In the genomic region with DNA sequence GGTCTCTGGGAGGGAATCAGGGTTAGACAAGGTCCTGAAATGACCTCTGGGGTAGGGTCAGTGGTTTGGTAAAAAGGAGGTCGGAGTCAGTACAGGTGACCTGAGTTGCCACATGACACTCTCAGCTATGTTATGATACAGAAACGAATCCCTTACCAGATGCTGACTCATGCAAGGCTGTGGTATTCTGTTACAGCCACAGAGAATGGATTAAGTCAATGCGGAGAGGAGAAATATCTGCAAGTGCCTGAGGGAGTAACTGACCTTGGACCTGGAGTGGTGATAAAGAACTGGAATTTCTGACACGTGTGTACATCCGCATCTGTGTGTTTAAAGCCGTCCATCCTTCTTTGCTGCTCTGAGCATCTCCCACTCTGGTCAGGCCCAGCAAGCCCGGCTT, we compare ENCODE assay signal across 22 mouse cellular contexts. TPM values are rescaled to one million over a fixed set of nuclear protein-coding genes. Genes with fewer than 3 reads are reported as not detected.
A peak's percentile ranks its signal among the peaks of the same experiment; 100 is the strongest.
DNase-seq lines count a peak whose midpoint lies in the region; ATAC-seq lines count a peak whose summit lies in the region.
"Had no signal": no experiment of that assay in that cellular context is flagged by ENCODE, and none has a peak within 500 bp of the region (broad histone marks: within the 10 kb centered on the region; RNA-seq: fewer than 3 reads in every experiment).

No protein-coding gene starts in this region.

- no peaks in the 10 kb centered on the region for H3K27me3 ChIP-seq in forebrain, embryonic 11.5 days (ENCODE audit: control insufficient read depth, insufficient read depth, low read length)
- no peaks in the 10 kb centered on the region for H3K27me3 ChIP-seq in forebrain, embryonic 15.5 days
- H3K27me3 ChIP-seq in neural tube, embryonic 15.5 days (replicated peaks): no peaks in the 10 kb centered on the region
- H3K27me3 ChIP-seq: forebrain, embryonic 13.5 days; midbrain, embryonic 13.5 days had no signal

- 88% methylated on average over 7 of the region's 7 CpGs for WGBS in forebrain, embryonic 11.5 days
- WGBS in forebrain, embryonic 15.5 days: 87% methylated on average over 7 of the region's 7 CpGs
- WGBS in neural tube, embryonic 15.5 days: 83% methylated on average over 7 of the region's 7 CpGs

- peak; percentile 18 for DNase-seq in forebrain, embryonic 11.5 days (ENCODE audit: low spot score)
- peak; percentile 15 for DNase-seq in neural tube, embryonic 10.5 days (ENCODE audit: extremely low spot score, low spot score)
- DNase-seq in R1 (ENCODE audit: low read depth, low spot score): peak; percentile 64
- no peak for DNase-seq in T-cell, adult 2 months (ENCODE audit: low spot score)
- DNase-seq in cerebellum, adult 9-11 months: no peak
- DNase-seq: adrenal gland, postnatal 10 days; cerebellum, postnatal 10 days; liver; thymus, adult 2 months had no signal

- no peak for ATAC-seq in forebrain, embryonic 11.5 days (replicated peaks; ENCODE audit: low FRiP score)
- ATAC-seq in forebrain, embryonic 15.5 days (replicated peaks): no peak
- no peak for ATAC-seq in neural tube, embryonic 15.5 days (ENCODE audit: low FRiP score)
- ATAC-seq: CD4-positive, CD25-positive, alpha-beta regulatory T cell, adult 4 months; forebrain, embryonic 13.5 days; hindbrain, postnatal 0 days; intestine, postnatal 0 days; lung, postnatal 0 days; midbrain, embryonic 13.5 days had no signal

- H3K4me2 ChIP-seq in forebrain, embryonic 11.5 days (ENCODE audit: low read depth, low read length, severe bottlenecking): no peak overlapping the region
- H3K4me2 ChIP-seq in forebrain, embryonic 15.5 days (replicated peaks): no peak overlapping the region
- no peak overlapping the region for H3K4me2 ChIP-seq in neural tube, embryonic 15.5 days
- H3K4me2 ChIP-seq: forebrain, embryonic 13.5 days; midbrain, embryonic 13.5 days had no signal

- no peaks in the 10 kb centered on the region for H3K36me3 ChIP-seq in forebrain, embryonic 11.5 days (ENCODE audit: control insufficient read depth, insufficient read depth, low read length)
- no peaks in the 10 kb centered on the region for H3K36me3 ChIP-seq in forebrain, embryonic 15.5 days
- no peaks in the 10 kb centered on the region for H3K36me3 ChIP-seq in neural tube, embryonic 15.5 days
- H3K36me3 ChIP-seq: G1E; midbrain, embryonic 13.5 days had no signal

- H3K9me3 ChIP-seq in forebrain, embryonic 11.5 days (ENCODE audit: control insufficient read depth, low read length): no peaks in the 10 kb centered on the region
- no peaks in the 10 kb centered on the region for H3K9me3 ChIP-seq in forebrain, embryonic 15.5 days
- H3K9me3 ChIP-seq in neural tube, embryonic 15.5 days (replicated peaks): no peaks in the 10 kb centered on the region
- H3K9me3 ChIP-seq: forebrain, embryonic 13.5 days; G1E; midbrain, embryonic 13.5 days had no signal

- H3K4me1 ChIP-seq in forebrain, embryonic 11.5 days (replicated peaks; ENCODE audit: control insufficient read depth, insufficient read depth, low read length): no peaks in the 10 kb centered on the region
- H3K4me1 ChIP-seq in forebrain, embryonic 15.5 days: no peaks in the 10 kb centered on the region
- peaks cover 8% of the 10 kb centered on the region; the same call in 1 of the 2 replicates for H3K4me1 ChIP-seq in neural tube, embryonic 15.5 days

- H3K9ac ChIP-seq in forebrain, embryonic 11.5 days (ENCODE audit: low read length): no peak overlapping the region
- no peak overlapping the region for H3K9ac ChIP-seq in forebrain, embryonic 15.5 days (replicated peaks)
- no peak overlapping the region for H3K9ac ChIP-seq in neural tube, embryonic 15.5 days (replicated peaks)
- H3K9ac ChIP-seq: forebrain, embryonic 13.5 days; midbrain, embryonic 13.5 days had no signal

- no peak overlapping the region for H3K27ac ChIP-seq in forebrain, embryonic 11.5 days (ENCODE audit: low read depth, low read length)
- no peak overlapping the region for H3K27ac ChIP-seq in forebrain, embryonic 15.5 days (replicated peaks)
- no peak overlapping the region for H3K27ac ChIP-seq in neural tube, embryonic 15.5 days (replicated peaks)
- H3K27ac ChIP-seq: forebrain, embryonic 13.5 days; hindbrain, postnatal 0 days; kidney, postnatal 0 days; midbrain, embryonic 13.5 days had no signal

- no peak overlapping the region for H3K4me3 ChIP-seq in forebrain, embryonic 11.5 days (ENCODE audit: low read depth, low read length)
- H3K4me3 ChIP-seq in forebrain, embryonic 15.5 days: no peak overlapping the region
- H3K4me3 ChIP-seq in neural tube, embryonic 15.5 days (replicated peaks): no peak overlapping the region
- H3K4me3 ChIP-seq: forebrain, embryonic 13.5 days; midbrain, embryonic 13.5 days had no signal

RNA-seq across cellular contexts. Expression of a gene that starts 52.7 kb away (rescaled TPM):
- polyA plus RNA-seq in forebrain, embryonic 11.5 days (2014; fragmentation: Nextera tagmentation; extraction: Ambion mirVana): not detected in 2 replicates
- not detected in 2 replicates for polyA plus RNA-seq in forebrain, embryonic 15.5 days (2015; fragmentation: Nextera tagmentation; extraction: Ambion mirVana)
- not detected in 2 replicates for polyA plus RNA-seq in neural tube, embryonic 15.5 days (2015; fragmentation: Nextera tagmentation; extraction: Ambion mirVana)
- polyA plus RNA-seq: CD4-positive, CD25-positive, alpha-beta regulatory T cell, adult 4 months; forebrain, embryonic 13.5 days; heart, embryonic 16.5 days; intestine, postnatal 0 days; kidney, postnatal 0 days; liver, embryonic 16.5 days; lung, postnatal 0 days; midbrain, embryonic 13.5 days; stomach, embryonic 16.5 days had no signal

Comparison
In these comparisons a context has a peak if more than half of its experiments do, and no peak if none do; other contexts are left out.
1. DNase-seq: peak in forebrain, embryonic 11.5 days (single experiment), neural tube, embryonic 10.5 days (single experiment) and R1 (single experiment); none in T-cell, adult 2 months (single experiment) and cerebellum, adult 9-11 months (single experiment).